Mouse (Mus musculus) stomach, postnatal 0 days (tissue): ENCODE results near the gene Rho.

Experiments used
- CTCF ChIP-seq: IDR thresholded peaks from 2 replicates; pipeline ENCODE4 v1.5.1; 2016; ENCODE audit warnings: antibody characterized with exemption, low read depth, mild to moderate bottlenecking, moderate library complexity
- EP300 ChIP-seq: optimal IDR thresholded peaks from 2 replicates; pipeline ENCODE3; 2016; ENCODE audit warnings: antibody characterized with exemption

DNA sequence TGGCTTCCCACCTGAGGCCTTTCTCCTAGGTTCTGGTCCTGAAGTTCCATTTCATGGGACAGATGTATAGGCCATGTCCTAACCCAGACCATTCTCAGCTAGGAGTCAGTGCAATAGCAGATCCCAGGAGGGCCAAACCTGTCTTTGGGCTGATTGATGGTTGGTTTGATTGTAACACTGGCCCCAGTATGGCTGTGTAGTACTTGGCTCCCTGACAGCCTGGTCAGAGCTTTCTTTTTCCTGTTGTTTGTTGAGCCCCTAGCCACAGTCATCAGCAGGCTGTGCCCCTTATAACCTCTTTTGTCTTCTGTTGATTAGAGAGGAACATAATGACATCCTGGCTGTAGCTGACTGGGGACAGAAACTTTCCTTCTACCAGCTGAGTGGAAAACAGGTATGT is 47.5 kb upstream of the Rho start:
- TF ChIP-seq CTCF (no peak), EP300 (no peak)
